Mouse (Mus musculus) retina, postnatal 1 day (tissue): ENCODE measurements at regions not wholly inside any gene's neighbourhood (a gene's known extent, or its start where the extent isn't known, plus 50 kb on each side); places are given as distances from the start of the nearest gene placed in this dataset.

ENCODE experiments used
- DNase-seq: peaks from one replicate; pipeline ENCODE4 v3.0.0-alpha.2; 2012

- peak; percentile 59 for DNase-seq
Observed at GRCm38 (mm10) chr13:37579231-37579630, 199.0 kb upstream of the Rreb1 start.

- DNase-seq = peak; percentile 93
Observed at GRCm38 (mm10) chr13:37579775-37580174, 198.4 kb upstream of the Rreb1 start.

- no peak for DNase-seq
Observed at GRCm38 (mm10) chr13:37580806-37581205, 197.4 kb upstream of the Rreb1 start.

DNA sequence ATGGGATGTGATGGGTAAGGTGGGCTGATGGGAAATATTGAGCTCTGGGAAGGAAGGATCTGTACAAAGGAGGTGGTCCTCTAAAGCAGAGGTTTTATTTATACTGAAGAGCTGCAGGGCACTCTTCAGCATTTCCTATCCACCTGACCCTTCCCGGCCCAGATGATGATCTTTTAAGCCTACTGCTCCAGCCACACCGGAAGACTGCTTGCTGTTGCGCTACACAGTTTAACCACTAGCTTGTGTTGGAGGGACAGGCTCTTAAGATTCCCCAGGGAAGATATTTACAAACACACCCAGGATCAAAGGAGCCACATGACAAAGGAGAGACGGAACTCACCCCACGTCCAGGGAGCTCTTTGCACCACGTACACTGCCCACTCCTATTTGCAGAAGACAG lies 196.8 kb upstream of the Rreb1 start:
- no peak for DNase-seq

- DNase-seq = no peak
Observed at GRCm38 (mm10) chr13:37585476-37585875, 192.7 kb upstream of the Rreb1 start.

GRCm38 (mm10) chr13:37586511-37586910 lies 191.7 kb upstream of the Rreb1 start:
- DNase-seq = no peak

DNA sequence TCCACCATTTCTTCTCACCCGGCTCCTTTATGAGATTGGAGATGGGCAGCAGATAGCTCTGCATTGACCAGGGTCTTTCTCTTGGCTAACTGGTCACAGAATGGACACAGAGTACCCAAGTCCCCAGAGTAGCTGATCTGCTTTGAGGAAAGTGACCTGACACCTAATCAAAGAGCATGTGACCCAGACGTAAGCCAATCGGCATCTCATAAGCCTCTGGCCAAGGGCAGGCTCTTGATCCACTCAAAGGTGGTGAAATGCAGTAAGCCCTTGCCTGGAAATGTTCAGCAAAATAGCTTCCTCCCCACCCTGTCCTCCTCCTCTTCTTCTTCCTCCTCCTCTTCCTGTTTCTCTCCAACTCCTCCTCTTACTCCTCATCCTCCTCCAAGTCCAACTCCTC lies 190.3 kb upstream of the Rreb1 start:
- no peak for DNase-seq

DNA sequence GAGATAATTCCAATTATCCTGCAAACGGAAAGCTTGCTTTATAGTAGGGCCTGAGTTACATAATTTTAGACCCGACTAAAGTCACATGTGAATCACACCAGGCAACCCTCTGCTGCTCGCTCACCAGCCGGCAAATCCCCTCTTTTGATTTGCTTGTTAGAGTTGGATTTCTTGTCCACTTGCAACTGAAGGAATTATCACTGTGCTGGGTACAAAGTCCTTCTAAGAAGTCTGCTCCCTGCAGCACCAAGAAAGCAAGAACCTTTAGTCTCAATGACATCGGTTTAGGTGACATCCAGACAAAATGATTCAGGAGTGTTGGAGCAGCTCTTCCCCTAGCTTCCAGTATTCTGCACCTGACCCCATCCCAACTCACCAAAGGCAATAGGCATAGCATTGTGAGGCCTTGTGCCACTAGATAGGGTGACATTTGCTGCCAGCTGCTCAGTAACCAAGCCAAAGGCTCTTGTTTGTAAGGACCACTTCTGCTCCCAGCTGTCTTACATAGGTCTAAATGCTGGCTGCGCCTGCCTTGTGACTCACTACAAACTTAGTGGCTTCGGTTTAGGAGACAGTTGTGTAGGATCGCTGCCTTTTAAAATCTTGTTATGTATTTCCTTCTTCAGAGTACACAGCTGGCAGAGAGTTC lies 189.5 kb upstream of the Rreb1 start:
- no peak for DNase-seq

- no peak for DNase-seq
Observed at GRCm38 (mm10) chr13:37592149-37592548, 186.1 kb upstream of the Rreb1 start.

DNA sequence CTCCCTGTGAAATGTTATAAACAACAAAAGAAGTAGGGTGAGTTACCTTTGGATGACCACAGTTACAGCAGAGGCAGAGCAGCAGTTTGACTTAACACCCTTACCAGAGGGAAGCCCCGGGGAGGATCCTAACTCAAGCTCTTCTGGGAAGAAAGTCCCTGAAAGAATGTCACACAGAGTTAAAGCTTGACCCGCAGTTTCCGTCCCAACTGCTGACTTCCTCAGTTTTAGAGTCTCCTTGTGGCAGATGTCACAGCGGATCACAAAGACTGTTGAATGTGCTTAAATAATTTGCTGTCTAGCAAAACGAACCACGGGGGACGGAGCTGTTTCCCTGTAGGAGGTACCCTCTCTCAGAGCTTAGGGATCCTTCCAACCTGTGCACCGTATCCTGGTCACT lies 183.0 kb upstream of the Rreb1 start:
- DNase-seq = no peak

DNA sequence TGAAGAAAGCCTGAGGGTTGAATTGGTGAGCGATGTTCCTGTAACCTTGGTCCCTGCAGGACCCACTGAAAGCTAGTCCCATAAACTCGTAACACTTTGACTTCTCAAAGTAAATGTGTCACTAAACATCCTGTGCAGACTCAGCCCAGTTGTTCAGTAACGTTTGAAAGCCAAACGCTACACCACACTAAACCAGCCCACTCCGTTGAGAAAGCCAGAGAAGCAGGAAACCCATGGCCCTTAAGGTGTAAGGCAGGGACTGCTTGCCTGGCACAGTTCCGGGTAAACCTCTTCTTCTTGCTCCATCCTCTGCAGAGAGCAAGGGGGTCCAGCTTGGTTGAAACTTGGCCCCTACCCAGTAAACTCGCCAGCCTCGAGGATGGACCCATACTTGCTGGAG lies 180.6 kb upstream of the Rreb1 start:
- DNase-seq = no peak

GRCm38 (mm10) chr13:37598165-37598775 lies 179.9 kb upstream of the Rreb1 start:
- DNase-seq = no peak

- no peak for DNase-seq
Observed at GRCm38 (mm10) chr13:37599679-37600078, 178.5 kb upstream of the Rreb1 start.

GRCm38 (mm10) chr13:37600172-37600571 lies 178.0 kb upstream of the Rreb1 start:
- DNase-seq = no peak

DNA sequence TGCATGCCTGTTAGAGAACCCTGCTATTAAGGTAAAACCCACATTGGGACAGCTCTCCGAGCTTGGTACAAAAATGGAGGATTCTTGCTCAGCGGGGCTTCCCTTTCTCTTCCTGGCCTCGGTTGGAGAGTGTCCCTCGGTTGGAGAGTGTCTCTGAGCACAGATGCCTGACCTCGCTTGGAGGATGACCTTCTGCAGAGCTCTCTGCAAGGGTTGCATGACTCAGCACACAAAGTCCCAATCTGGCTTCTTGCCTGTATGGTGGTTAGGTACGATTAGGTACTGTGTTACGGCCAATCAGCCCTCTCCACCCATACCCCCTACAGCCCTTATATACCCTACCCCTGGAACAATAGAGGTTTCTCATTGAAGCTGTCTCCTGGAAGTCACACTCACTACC lies 177.1 kb upstream of the Rreb1 start:
- DNase-seq = no peak

GRCm38 (mm10) chr13:37602256-37602655 lies 175.9 kb upstream of the Rreb1 start:
- DNase-seq = no peak

GRCm38 (mm10) chr13:37603226-37603994 lies 174.8 kb upstream of the Rreb1 start:
- no peak for DNase-seq

- no peak for DNase-seq
Observed at GRCm38 (mm10) chr13:37606250-37606649, 171.9 kb upstream of the Rreb1 start.

DNA sequence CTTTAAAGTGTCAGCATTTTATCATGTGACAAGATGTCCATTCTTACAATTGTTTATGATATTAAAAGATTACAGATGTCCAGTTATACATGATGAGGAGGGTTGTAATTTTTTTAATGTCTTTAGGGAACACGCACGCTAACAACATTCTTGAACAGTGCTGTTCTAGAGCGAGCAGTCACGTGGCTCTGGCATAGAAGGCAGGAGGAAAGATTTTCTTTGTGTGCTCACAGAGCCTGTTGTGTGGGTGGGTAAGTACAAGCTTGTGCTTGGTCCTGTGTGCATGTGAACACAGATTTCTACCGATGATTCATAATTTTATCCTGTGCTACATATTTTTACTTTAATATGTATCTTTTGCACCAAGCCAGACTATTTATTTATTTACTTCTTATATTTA lies 169.1 kb upstream of the Rreb1 start:
- DNase-seq = no peak

- DNase-seq = no peak
Observed at GRCm38 (mm10) chr13:37611387-37611786, 166.8 kb upstream of the Rreb1 start.

DNA sequence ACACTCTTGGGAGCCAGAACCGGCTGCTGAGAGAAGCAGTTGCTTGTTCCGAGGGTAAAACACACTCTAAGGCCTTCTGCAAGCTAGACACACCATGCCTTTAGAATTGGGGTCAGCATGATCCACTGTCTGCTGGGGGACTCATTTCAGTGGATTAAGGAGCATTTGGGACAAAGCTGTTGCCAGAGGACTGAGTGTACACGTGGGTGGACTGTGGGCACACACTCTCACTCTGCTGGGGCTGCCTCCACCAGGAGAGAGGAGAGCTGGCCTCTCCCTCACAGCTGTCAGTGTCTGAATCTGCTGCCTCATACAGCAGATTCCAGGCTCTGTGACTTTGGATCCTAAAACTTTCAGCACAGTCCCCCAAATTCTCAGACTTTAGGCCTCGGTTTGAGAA lies 161.2 kb upstream of the Rreb1 start:
- peak; percentile 67 for DNase-seq

GRCm38 (mm10) chr13:37619841-37620725 lies 158.1 kb upstream of the Rreb1 start:
- DNase-seq = no peak
